Mouse (Mus musculus): ENCODE results near the gene Mks1.

Gene Mks1

DNA sequence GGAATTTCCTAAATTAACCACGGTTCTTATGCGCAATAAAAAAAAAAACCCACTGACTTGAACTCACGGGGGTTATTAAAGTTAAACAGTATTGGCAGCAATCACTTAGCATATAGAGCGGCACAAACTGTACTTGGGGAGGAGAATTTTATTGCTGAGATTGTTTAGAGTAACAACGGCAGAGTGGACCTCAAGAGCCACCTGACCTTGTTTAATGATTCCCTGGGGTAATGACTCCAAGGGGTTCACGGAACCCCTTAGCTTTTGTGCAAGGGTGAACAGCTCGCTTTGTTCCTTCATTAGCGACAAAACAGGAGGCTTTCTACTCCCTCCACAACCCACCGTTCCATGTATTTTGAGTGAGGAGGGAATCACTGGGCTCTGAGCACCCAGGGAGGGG lies 26.8 kb downstream of the Mks1 start:
- DNase-seq (ENCODE audit: low read depth): no peak

DNA sequence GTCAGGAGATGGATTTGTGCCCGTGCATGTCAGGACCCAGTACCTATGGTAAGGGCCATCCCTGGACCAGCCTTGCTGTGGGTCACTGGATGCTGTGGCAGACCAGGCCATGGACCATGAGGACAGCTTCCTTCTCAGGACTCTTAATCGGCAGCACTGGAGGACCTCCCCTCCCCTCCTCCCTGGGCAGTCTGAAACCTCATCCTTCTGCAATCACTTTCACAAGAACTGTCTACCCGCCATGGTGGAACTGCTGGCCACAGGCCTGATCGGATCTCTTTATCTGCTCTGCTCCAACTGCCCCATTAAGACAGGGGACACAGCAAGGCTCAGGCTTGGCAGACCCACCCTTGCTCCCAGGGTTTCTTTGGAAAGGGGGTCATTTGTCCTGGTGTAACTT lies 28.7 kb downstream of the Mks1 start:
- no peak for DNase-seq (ENCODE audit: low read depth)

DNA sequence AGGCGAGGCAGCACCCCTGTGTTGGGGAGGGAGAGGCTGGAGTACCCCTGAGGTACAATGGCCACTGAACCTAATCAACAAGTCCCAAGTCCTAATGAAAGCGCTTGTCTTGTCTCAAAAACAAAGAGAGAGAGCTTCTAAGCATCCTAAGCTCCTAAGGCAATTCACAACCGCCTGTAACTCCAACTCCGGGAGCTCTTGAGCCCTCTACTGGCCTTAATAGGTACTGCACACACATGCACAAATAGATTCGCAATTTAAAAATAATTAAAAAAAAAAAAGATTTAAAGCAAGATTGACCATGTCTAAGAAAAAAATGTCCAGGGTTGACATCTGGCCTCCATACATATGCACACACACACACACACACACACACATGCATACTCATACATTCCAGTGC lies 30.5 kb downstream of the Mks1 start:
- peak; percentile 48 for DNase-seq (ENCODE audit: low read depth)

DNA sequence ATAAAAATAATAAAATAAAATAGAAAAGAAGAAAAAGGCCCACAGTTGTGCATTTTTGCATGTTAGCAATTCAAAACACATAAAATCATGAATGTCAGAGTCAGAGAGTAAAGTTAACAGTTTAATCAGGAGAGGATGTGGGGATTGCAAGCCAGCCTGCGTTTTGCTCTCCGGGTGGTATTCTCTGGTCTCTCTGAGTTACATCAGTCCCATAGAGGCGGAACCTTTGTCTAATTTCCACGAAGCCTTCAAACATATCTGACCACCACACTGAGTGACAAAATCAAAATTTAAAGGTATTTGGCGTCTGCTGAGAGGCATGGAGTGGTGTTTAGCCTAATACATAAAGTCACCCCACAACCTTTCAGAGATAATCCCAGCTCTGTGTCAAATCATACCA lies 31.8 kb downstream of the Mks1 start:
- DNase-seq (ENCODE audit: low read depth): no peak

DNA sequence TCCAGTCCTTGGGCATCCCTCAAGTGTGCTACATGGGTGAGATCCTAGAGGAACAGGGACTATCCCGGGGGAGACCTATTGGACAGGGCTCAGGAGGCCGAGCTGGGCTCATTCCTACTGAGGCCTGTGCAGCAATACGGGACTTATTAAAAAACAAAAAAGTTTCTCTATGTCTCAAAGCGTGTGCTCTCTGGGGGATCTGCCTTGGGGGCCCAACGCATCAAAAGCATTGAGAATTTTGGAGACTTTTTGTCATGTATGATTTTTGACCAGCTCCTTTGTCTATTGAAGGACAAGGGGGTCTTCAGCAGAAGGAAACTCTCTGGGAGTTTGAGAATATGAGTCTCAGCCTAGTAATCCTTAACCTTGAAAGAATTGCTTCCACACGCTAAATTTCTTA lies 39.2 kb downstream of the Mks1 start, which contains the start of gene Olfr462:
TSS of gene Olfr462 (minus strand) at position 101 of the 400 bp plus-strand sequence.
- no peak for DNase-seq (ENCODE audit: low read depth)

DNA sequence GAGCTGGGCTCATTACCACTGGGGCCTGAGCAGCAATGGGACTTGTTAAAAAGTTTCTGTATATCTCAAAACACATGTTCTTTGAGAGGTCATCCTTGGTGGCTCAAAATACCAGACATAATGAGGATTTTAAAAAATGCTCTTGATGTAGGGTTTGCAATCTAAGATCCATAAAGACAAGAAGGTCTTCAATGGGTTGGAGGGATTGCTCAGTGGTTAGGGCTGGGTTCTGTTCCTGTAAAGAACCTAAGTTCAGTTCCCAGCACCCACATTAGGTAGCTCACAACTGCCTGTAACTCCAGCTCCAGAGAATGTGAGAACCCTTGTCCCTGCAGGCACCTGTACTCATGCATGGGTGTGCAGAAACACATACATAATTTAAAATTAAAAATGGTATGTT lies 44.3 kb downstream of the Mks1 start, which contains the start of gene Olfr463:
TSS of gene Olfr463 (minus strand) at position 101 of the 400 bp plus-strand sequence.
- no peak for DNase-seq (ENCODE audit: low read depth)

DNA sequence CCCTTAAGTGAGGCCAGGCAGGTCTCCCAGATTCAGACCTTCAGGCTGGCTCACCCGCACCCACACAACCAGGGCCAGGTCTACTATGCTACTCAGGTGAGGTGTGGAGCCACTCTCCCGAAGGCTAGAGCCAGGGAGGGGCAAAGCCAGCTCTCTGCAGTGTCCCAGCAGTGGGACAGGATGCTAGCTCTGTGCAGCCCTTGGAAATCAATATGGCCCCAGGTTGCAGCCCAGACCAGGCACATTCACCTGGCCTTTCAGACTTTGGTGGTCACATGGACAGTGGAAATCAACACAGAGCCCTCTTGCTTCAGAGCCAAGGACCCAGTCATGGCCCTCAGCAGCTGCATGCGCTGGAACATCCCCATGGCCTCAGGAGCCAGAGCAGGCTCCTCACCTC lies 51.3 kb downstream of the Mks1 start:
- no peak for DNase-seq (ENCODE audit: low read depth)
